Mouse (Mus musculus) embryonic fibroblast, embryonic 13.5 days (primary cell): Measurements from ENCODE around the gene Ptprf. TPM values are rescaled to one million over a fixed set of nuclear protein-coding genes. Genes with fewer than 3 reads are reported as not detected.
A peak's percentile ranks its signal among the peaks of the same experiment; 100 is the strongest.

Source experiments
- H3K27ac ChIP-seq: 2 replicates; pipeline ENCODE4 v1.5.1; 2012; ENCODE audit warnings: low read length, control low read depth, inconsistent platforms; ENCODE audit not compliant: insufficient read depth
- H3K4me1 ChIP-seq: 2 replicates; pipeline ENCODE4 v1.6.1; 2011; ENCODE audit warnings: low read length; ENCODE audit not compliant: control insufficient read depth, insufficient read depth
- H3K4me3 ChIP-seq: 2 replicates; pipeline ENCODE4 v1.5.1; 2011; ENCODE audit warnings: mild to moderate bottlenecking, control low read depth, low read length; ENCODE audit not compliant: insufficient read depth
- CTCF ChIP-seq: IDR thresholded peaks from 2 replicates; pipeline ENCODE4 v1.5.1; 2011; ENCODE audit warnings: mild to moderate bottlenecking, control low read depth, low read length, moderate library complexity, borderline replicate concordance; ENCODE audit not compliant: insufficient read depth
- POLR2A ChIP-seq: IDR thresholded peaks from 2 replicates; pipeline ENCODE4 v1.6.1; 2011; ENCODE audit warnings: low read depth, mild to moderate bottlenecking, control low read depth, low read length, moderate library complexity
- polyA plus RNA-seq: library from polyadenylated mRNA; stranded (reverse); fragments of >200 nt; gene quantifications from 2 replicates; pipeline ENCODE4 v1.2.4, GENCODE M21; 2011; ENCODE audit warnings: low read depth; ENCODE audit not compliant: missing spikeins, insufficient read length

The Ptprf gene
- polyA plus RNA-seq, 1 experiment = 39.9 TPM

- H3K27ac ChIP-seq = no peak overlapping the region
- no peak overlapping the region for H3K4me3 ChIP-seq
- TF ChIP-seq CTCF (no peak), POLR2A (no peak)
- H3K4me1 ChIP-seq = no peaks in the 10 kb centered on the region
Observed at GRCm38 (mm10) chr4:118243298-118243697, 47.9 kb downstream of the Ptprf start.

DNA sequence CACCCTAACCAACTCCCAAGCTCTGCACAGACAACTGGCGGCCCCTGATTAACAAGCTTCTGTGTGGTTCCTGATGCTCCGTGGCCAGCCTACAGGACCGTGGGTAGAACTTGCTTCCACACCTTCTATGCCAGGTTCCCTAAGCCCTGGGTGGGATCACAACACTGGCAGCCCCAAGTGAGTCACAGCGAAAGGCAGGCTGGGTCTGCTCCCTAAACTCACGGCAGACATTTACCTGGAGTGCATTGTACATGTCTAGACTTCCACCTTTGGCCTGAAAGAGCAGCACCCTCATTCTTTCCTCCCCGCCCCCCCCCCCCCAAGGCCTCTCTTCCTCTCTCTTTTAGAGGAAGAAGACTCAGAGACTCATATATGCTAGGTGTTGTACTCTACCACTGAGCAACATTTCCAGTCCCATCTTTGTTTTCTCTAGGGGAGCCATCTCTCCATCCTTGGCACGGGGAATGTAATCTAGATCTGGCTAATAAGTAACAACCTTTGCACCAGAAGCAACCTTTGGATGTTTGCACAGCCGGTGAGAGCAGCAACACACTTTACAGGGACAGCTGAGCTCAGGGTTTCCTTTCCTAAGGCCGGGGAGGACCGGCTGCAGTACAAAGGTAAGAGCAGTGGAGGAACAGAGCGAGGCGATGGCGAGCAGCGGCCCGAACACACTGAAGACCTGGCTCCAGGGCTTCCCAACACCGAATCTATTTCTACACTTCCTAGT lies 51.1 kb downstream of the Ptprf start:
- H3K27ac ChIP-seq = no peak overlapping the region
- H3K4me3 ChIP-seq = no peak overlapping the region
- TF ChIP-seq POLR2A = no peak
- TF ChIP-seq CTCF = no peak

GRCm38 (mm10) chr4:118238666-118239065 lies 52.5 kb downstream of the Ptprf start:
- Histone ChIP-seq H3K4me1 (peaks cover 7% of the 10 kb centered on the region), H3K27ac (no peak overlapping the region), H3K4me3 (no peak overlapping the region)
- TF ChIP-seq CTCF (no peak), POLR2A (no peak)

More for the DNA sequence above, 51.1 kb downstream of the Ptprf start:
- H3K4me1 ChIP-seq = peaks cover 3% of the 10 kb centered on the region

- H3K4me3 ChIP-seq = no peak overlapping the region
- TF ChIP-seq POLR2A (no peak), CTCF (no peak)
- H3K4me1 ChIP-seq = peaks cover 7% of the 10 kb centered on the region
- H3K27ac ChIP-seq = no peak overlapping the region
Observed at GRCm38 (mm10) chr4:118236871-118237270, 54.3 kb downstream of the Ptprf start.

- Histone ChIP-seq H3K27ac (no peak overlapping the region), H3K4me1 (peaks cover 7% of the 10 kb centered on the region), H3K4me3 (no peak overlapping the region)
- TF ChIP-seq CTCF (no peak), POLR2A (no peak)
Observed at GRCm38 (mm10) chr4:118234711-118235388, 56.4 kb downstream of the Ptprf start.

DNA sequence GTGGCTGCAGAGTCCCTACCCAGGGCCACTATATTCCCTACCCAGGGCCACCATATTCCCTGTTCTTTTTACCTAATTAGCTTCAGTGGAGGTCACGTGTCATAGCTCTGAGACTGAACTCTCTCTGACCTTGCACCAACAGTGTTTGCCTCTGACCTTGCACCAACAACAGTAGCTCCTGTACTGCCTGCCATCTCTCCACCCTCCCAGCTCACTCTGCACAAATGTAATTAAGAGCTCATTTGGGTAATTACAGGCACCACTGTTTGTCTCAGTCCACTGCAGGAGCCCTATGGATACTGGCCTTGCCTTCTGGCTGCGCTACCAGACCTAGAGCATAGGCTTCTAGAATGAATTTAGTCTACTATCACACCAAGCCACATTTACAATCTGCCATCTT lies 57.3 kb downstream of the Ptprf start:
- Histone ChIP-seq H3K4me3 (no peak overlapping the region), H3K4me1 (peaks cover 7% of the 10 kb centered on the region), H3K27ac (no peak overlapping the region)
- TF ChIP-seq POLR2A = no peak
- TF ChIP-seq CTCF = no peak

DNA sequence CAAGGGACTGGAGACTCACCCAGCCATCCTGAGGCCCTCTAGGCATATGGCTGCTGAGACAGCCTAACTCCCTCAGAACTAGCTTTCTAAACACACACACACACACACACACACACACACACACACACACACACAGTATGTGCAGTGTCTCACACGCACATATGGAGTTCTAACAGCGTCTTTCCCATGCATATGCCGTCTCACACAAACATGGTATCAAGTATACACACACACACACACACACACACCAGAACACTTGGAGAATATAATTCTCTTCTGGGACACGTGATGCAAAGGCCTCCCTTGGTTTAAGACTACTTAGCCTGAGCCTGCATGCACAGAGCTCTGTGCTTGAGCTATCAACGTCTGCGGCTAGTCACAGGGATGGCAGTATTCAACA lies 59.3 kb downstream of the Ptprf start:
- H3K4me1 ChIP-seq = peaks cover 7% of the 10 kb centered on the region
- no peak overlapping the region for H3K4me3 ChIP-seq
- TF ChIP-seq POLR2A (no peak), CTCF (no peak)
- H3K27ac ChIP-seq = no peak overlapping the region

DNA sequence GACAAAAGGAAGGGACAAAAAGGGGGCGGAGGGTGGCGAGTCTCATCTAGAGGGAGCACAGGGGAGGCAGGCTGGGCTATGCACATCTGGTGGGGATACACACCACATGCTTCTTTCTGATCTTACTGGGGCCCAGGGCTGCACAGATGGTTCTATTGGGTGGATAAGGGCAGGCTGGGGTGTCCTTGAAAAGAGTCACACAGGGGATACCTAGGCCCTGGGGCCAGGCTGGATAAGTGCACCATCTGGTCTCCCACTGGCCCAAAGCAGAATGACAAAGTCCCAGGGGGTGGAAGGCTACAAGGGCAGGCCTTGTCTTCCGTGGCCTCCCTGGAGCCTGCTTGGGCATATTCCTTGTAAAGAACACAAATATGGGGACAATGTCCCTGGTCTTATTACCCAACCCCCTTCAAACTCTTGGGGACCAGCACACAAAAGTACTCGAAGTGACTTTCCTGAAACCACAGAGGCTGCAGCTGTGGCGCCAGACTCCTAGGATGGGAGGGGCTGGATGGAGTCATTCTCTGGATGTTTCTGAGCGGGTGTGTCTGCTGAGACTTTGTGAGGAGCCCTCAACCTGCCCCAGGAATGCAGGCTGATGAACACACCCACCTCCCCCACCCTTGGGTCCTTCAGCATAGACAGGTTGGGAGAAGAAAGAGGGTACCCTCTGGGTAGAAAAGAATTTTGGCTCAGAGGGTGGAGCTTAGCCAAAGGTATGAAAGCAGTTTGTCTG lies 62.0 kb downstream of the Ptprf start:
- Histone ChIP-seq H3K4me1 (no peaks in the 10 kb centered on the region), H3K4me3 (no peak overlapping the region), H3K27ac (peak overlapping the region; percentile 7; the same call in 1 of the 2 replicates)
- TF ChIP-seq POLR2A (no peak), CTCF (no peak)

DNA sequence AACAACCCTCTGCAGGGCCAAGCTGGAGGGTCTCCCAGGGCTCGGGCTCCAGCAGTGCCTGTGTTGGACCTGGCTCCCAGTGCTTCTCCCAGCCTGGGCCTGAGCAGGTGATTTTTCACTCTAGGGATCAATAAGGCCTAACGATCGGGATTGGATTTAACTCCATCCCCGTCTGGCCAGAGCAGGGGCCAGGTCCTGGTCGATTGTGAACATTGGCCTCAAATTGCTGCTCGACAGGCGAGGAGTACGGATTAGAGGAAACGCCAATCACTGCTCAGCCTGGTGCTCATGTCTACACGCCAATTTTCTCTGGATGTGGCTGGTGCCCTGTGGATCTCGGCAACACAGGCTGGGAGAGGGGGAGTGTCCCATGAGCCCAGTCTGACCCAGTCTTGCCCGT lies 63.8 kb downstream of the Ptprf start:
- no peak for TF ChIP-seq POLR2A
- TF ChIP-seq CTCF = no peak
- Histone ChIP-seq H3K4me3 (no peak overlapping the region), H3K4me1 (no peaks in the 10 kb centered on the region), H3K27ac (no peak overlapping the region)
